Mouse (Mus musculus) cortical plate, adult 2 months (tissue): ENCODE results near the gene Tnfrsf1b.

ENCODE experiments used
- CTCF ChIP-seq: fragments of 200-500 bp; IDR thresholded peaks from 2 replicates; pipeline ENCODE4 v1.5.1; 2011; ENCODE audit warnings: mild to moderate bottlenecking, control low read depth, low read length; ENCODE audit not compliant: insufficient read depth; ENCODE audit errors: extremely low read depth
- POLR2A ChIP-seq: fragments of 200-500 bp; IDR thresholded peaks from 2 replicates; pipeline ENCODE4 v1.6.1; 2011; ENCODE audit warnings: mild to moderate bottlenecking, low read length, control low read depth; ENCODE audit not compliant: insufficient read depth; ENCODE audit errors: extremely low read depth

GRCm38 (mm10) chr4:145210564-145210963 is 36.1 kb downstream of the Tnfrsf1b start:
- TF ChIP-seq CTCF (no peak), POLR2A (no peak)
